Mouse (Mus musculus) heart, adult 9 months (tissue): ENCODE results near the gene H2-K1.

Source experiments
- DNase-seq, 2 experiments: peaks; one replicate each; pipeline ENCODE4 v3.0.0; 2022; ENCODE audit warnings: low spot score in 2 of 2

H2-K1 gene

GRCm38 (mm10) chr17:33954646-33955554 is 45.2 kb downstream of the H2-K1 start:
- no peak for DNase-seq

DNA sequence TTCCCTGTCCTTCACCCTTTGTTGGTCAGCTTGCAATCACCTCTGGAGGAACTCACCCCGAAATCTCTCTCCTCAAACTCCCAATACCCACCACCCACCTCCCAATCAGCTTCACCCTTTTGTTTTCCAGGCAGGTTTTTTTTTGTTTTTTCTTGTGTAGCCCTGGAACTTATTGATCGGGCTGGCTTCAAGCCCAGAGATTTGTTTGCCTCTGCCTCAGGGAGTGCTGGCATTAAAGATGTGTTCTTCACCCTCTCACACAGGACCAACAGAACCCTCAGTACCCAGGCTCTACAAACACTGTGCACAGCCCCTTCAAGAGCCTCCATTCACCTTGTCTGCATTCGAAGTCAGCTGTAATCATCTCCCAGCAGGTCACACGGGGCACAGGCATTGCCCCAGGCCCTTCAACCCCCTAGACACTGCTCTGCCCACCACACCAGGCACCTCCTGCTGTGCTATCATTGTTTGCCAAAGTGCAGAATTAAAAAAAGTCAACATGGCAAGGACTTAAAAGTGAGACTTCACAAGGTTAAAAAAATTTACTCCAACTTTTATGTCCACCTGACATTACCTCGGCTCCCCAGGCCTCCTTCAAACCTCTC is 46.1 kb downstream of the H2-K1 start:
- DNase-seq, result no peak

DNA sequence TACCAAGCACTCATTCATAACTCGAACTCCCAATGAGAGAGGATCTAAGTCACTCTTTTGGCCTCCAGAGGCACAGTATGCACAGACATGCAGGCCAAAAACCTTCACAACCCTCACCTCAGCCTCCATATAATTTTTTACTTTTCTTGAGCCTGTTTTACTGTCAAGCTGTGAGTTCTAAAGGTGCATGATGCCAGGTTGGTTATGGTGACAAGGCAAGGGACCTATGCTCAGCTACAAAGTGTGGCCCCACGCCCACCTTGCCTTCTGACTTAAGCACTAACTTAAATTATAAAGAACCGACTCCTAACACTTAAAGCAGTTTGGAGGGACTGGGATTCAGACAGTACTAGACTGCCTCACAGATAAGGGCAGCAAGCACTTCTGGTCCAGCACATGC is 46.8 kb downstream of the H2-K1 start:
- no peak for DNase-seq

GRCm38 (mm10) chr17:33952879-33953278 is 47.3 kb downstream of the H2-K1 start:
- DNase-seq, result no peak

DNA sequence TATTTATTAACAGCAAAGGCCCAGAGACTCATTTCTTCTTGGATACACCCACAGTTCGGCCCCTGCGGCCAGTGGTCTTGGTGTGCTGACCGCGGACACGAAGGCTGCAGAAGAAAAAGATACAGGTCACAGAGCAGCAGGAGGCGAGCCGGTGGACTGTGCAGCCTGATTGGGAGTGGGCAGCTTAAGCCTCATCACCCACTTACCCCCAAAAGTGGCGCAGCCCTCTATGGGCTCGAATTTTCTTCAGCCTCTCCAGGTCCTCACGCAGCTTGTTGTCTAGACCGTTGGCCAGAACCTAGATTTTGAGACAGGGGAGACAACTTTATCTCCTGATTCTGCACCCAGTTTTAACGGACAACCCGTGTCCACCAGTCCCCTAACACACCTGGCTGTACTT is 48.1 kb downstream of the H2-K1 start:
- DNase-seq, result peak in 1 of 2 experiments; percentile 3

DNA sequence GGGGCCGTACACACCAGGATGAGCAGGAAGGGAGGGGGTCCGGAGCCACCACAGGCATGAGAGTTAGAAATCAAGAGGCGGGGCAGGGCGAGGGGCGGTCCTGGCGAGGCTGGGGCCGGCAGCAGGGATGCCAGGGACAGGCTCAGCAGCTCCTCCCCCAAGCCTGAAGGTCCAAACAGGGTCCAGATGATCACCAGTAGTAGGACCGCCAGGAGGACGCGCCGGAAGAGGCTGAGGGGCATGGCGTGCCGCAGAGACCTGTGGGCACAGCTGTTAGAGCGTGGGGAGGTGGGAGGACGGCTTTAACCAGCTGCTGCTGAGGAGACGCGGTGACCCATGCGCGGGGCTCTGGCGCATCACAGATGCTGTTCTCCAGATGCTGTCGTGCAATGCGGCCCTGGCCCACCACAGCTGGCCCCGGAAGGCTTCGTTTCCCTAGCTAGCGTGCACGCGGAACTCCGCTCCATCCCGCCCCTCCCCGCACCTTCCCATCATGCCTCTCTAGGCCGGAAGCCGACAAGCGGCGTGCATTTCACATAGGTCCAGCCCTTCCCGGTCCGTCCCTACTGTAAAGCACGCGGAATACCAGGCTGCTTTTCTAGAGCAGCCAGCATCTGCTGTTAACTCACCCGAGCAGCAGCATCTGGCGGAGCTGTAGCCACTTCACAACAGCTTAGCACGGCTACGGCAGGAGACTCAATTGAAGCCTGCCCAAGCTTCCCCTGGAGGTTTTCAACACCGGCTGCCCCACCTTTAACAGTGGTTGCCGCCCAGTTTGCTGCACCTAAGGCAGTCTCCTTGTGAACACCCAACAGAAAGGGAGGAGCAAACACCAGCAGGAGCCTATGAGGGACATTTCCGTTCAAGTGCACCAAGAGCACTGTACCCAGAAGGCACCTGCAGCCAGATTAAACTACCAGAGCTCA is 48.9 kb downstream of the H2-K1 start, which contains the start of gene B3galt4:
B3galt4 (minus strand) TSS at position 468 of the 926 bp plus-strand sequence.
- peak; percentile 69 to 71 for DNase-seq

DNA sequence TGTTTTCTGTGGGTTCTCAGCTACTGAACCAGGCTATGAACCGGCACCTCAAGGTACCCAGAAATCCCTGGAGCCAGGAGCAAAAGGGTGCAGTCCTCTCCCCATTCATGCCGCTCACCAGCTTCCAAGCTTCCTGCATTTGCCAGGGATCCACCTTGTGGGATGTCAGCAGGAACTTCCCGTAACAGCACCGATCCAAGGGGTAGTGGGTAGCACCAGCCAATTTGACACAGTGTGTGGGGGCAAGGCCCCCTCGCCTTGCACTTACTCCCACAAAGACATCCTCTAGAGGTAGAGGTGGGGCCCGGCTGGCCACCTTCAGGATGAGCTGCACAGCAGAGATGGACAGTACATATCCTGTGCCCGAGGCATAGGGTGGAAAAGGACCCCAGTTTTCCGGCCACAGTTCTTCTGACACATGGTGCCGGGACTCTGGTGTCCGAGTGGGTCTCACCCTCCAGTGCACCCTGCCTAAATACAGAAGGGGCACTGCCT is 50.0 kb downstream of the H2-K1 start:
- peak in 1 of 2 experiments; percentile 4 for DNase-seq

- no peak for DNase-seq
Measured at GRCm38 (mm10) chr17:33948905-33949537, 51.1 kb downstream of the H2-K1 start.

GRCm38 (mm10) chr17:33948090-33948904 is 51.9 kb downstream of the H2-K1 start:
- DNase-seq, result no peak

DNA sequence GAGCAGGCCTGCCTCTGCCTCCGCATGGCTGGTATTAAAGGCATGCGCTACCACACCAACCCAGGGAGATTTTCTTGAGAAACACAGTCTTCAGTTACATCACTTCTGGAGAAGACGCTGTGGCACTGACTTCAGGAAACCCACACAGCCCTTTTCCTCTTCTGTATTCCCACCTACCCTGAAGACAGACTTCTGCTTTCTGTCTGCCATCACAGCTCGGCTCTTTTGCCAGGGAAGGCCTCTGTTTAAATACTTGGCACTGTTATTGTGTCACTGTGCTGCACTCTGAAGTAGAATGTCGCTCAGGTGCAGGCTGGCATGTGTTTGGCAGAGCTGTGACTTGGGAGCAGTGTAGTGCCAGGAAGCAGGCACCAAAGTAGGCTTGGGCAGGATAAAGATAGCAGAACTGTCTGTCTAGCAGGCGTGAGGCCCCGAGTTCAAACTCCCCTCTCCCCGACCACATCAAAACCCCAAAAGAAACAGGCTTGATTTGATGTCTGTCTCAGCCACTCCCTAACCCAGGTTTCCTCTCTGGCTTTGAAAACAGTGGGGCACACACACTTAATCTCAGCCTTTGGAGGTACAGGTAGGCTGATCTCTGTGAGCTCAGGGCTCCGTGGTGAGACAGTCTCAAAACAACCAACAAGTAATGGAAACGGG is 52.6 kb downstream of the H2-K1 start:
- no peak for DNase-seq
